Mouse (Mus musculus) megakaryocyte, embryonic 14.5 days (primary cell): ENCODE results near the gene Slc26a3. TPM values are rescaled to one million over a fixed set of nuclear protein-coding genes. Genes with fewer than 3 reads are reported as not detected.

Source experiments
- H3K27me3 ChIP-seq: replicated peaks from 2 replicates; pipeline ENCODE3; 2012; ENCODE audit warnings: inconsistent platforms
- H3K36me3 ChIP-seq: replicated peaks from 2 replicates; pipeline ENCODE3; 2012; ENCODE audit warnings: low read length, inconsistent platforms, mixed read lengths
- H3K4me1 ChIP-seq: 2 replicates; pipeline ENCODE4 v1.6.1; 2012; ENCODE audit warnings: inconsistent platforms
- H3K4me3 ChIP-seq: replicated peaks from 2 replicates; pipeline ENCODE3; 2012; ENCODE audit warnings: moderate library complexity, mild to moderate bottlenecking, inconsistent platforms
- H3K9me3 ChIP-seq: 2 replicates; pipeline ENCODE4 v1.6.1; 2012; ENCODE audit warnings: inconsistent platforms
- FLI1 ChIP-seq: IDR thresholded peaks from 2 replicates; pipeline ENCODE4 v1.6.1; 2012; ENCODE audit warnings: low read length, inconsistent platforms, mixed read lengths
- GATA1 ChIP-seq: IDR thresholded peaks from 3 replicates; pipeline ENCODE4 v1.6.1; 2012; ENCODE audit warnings: mixed read lengths, low read length, inconsistent platforms, borderline replicate concordance
- polyA plus RNA-seq: library from polyadenylated mRNA; stranded (reverse); fragments of >175 nt; gene quantifications from 2 replicates; pipeline ENCODE4 v1.2.3, GENCODE M21; 2012; ENCODE audit warnings: low replicate concordance; ENCODE audit not compliant: insufficient read depth

Gene Slc26a3
- not detected in 2 replicates for polyA plus RNA-seq

DNA sequence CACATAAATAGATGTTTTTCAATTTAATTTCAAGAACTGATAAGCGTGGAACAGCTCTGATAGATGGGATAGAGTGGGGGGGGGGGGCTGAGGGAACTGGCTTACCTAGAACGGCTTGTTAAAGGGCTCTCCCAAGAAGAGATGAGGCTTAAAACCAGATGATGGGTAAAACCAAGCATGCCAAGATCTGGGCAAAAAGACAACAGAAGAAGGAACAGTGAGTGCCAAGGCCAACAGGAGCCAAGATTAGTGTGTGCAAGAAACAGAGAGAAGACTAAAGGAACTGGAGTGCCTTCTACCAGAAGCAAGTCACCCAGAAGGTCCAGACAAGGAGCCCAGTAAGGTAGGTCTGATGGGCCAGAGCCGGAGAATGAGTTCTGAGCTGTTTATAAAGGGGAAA, at the start of gene Slc26a3:
TSS of gene Slc26a3 (plus strand) at position 301 of the 400 bp plus-strand sequence.
- no peaks in the 10 kb centered on the region for H3K36me3 ChIP-seq
- no peaks in the 10 kb centered on the region for H3K9me3 ChIP-seq
- no peak for TF ChIP-seq GATA1
- no peak for TF ChIP-seq FLI1
- H3K4me3 ChIP-seq: no peak within 1 kb of the TSS
- peaks cover 4% of the 10 kb centered on the region; the same call in 1 of the 2 replicates for H3K4me1 ChIP-seq
- H3K27me3 ChIP-seq: no peaks in the 10 kb centered on the region

GRCm38 (mm10) chr12:31350191-31350943, 40.3 kb upstream of the Slc26a3 start:
- peaks cover 10% of the 10 kb centered on the region; the same call in 1 of the 2 replicates for H3K9me3 ChIP-seq
- peak overlapping the region; percentile 100 for H3K4me3 ChIP-seq
- peaks cover 31% of the 10 kb centered on the region for H3K36me3 ChIP-seq
- no peak for TF ChIP-seq GATA1
- TF ChIP-seq FLI1: no peak
- H3K27me3 ChIP-seq: no peaks in the 10 kb centered on the region
- peaks cover 25% of the 10 kb centered on the region for H3K4me1 ChIP-seq

DNA sequence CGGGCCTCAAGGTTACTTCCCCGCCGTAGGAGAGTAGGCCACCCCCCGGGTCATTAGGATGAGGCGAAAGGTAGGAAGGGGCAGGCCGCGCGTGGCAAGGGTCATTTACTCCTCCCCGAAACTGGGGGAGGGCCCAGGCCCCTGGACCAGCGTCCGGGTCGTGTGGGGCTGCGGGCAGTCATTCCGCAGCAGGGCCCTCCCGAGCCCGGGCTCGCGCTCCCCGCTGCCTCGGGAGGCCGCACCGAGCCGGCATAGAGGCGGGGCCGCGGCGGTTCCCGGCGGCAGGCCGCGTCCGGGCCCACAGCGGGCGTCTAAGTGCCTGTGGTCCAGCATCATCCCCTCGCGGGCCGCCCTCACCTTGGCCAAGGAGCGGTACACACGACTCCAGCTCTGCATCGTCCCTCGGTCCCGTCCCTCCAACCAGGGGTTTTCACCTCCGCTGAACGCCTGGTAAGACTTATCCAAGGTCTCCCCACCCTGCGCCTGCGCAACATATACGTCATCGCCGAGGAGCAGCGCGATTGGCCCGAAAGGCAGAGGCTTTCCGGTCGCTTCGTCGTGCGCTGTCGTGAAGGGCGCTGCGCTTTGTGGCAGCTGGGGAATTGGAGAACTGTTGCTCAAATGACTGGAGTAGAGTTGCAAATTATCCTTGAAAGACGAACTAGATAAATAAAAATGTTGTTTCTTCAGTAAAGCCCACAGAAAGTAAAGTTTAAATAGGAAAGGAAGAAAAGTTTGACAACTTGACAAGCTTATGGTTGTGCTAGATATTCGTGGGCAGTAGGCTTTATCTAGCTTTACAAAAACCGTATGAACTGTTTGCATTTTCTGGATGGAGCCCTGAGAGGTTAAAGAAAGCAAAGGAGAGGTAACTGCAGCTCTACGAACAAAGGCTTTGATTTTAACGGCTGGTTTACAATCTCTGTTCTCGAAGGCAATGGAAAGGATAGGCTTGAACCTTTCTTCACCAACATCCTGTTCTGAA, 39.4 kb upstream of the Slc26a3 start, which contains the start of gene Dld:
TSS of gene Dld (minus strand) at position 510 of the 985 bp plus-strand sequence.
- Histone ChIP-seq H3K9me3 (peaks cover 16% of the 10 kb centered on the region), H3K4me1 (peaks cover 25% of the 10 kb centered on the region), H3K36me3 (peaks cover 27% of the 10 kb centered on the region), H3K4me3 (peak within 1 kb of the TSS; percentile 100), H3K27me3 (no peaks in the 10 kb centered on the region)
- TF ChIP-seq FLI1 (no peak), GATA1 (no peak)

DNA sequence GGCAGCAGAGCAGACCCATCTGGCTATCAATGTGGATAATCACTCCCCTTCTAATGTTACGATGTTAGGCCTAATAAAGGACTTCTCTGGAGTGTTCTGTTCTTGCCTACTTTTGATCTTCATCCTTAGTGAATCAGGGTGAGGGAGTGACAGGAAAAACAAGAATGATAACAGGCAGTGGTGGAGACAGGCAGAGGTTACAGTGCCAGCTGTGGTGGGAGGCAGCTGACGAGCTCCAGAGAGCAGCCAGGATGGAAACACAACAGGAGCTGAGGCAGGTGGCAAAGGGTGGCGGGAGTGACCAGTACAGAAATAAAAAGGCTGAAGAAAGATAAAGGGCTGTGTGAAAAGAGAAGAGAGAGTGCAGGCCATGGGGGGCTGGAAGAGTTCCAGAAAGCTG, 24.2 kb upstream of the Slc26a3 start:
- Histone ChIP-seq H3K9me3 (no peaks in the 10 kb centered on the region), H3K36me3 (no peaks in the 10 kb centered on the region), H3K27me3 (no peaks in the 10 kb centered on the region), H3K4me1 (no peaks in the 10 kb centered on the region), H3K4me3 (no peak overlapping the region)
- TF ChIP-seq GATA1 (no peak), FLI1 (no peak)

DNA sequence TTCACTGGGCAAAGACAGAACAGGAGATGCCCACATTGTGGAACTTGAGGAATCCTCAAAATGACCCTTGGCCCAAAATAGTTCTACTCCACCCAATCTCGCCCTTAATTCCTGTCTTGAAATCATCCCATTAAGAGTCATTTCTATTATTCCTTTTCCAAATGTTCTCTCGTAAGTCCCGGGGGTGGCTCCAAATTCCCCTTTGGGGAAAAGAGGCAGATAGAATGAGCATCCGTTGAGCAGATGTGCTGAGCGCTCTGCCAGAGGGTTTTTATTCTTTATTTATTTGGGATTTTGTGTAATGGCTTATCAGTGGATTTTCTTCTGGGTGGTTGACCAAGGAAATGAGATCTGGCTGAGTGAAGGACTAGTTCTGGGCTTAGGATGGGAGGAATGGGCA, 22.9 kb upstream of the Slc26a3 start:
- H3K4me3 ChIP-seq: no peak overlapping the region
- no peaks in the 10 kb centered on the region for H3K9me3 ChIP-seq
- no peak for TF ChIP-seq GATA1
- TF ChIP-seq FLI1: no peak
- H3K4me1 ChIP-seq: no peaks in the 10 kb centered on the region
- no peaks in the 10 kb centered on the region for H3K27me3 ChIP-seq
- H3K36me3 ChIP-seq: no peaks in the 10 kb centered on the region

GRCm38 (mm10) chr12:31369118-31369517, 21.6 kb upstream of the Slc26a3 start:
- Histone ChIP-seq H3K4me3 (no peak overlapping the region), H3K4me1 (no peaks in the 10 kb centered on the region), H3K9me3 (no peaks in the 10 kb centered on the region), H3K27me3 (no peaks in the 10 kb centered on the region), H3K36me3 (no peaks in the 10 kb centered on the region)
- TF ChIP-seq GATA1 (no peak), FLI1 (no peak)

DNA sequence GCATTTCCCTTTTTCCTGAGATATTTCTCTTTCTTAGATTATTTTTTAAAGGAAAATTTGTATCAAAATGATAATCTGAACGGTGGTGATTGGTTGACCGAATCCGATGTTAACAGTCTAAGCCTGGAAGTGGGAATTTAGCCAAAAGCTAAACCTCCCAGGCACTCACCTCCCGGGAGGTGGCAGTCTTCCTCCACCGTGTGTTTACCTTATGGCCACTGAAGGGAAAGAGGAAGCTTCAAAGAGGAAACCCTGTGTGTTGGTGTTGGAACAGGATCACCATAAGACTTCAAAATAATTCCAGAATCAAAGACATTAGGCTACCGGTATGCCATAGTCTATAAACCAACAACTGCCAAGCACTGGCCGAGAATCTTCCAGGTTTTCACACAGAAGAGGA, 21.0 kb upstream of the Slc26a3 start:
- Histone ChIP-seq H3K4me3 (no peak overlapping the region), H3K27me3 (no peaks in the 10 kb centered on the region), H3K4me1 (peaks cover 5% of the 10 kb centered on the region), H3K36me3 (no peaks in the 10 kb centered on the region), H3K9me3 (no peaks in the 10 kb centered on the region)
- TF ChIP-seq FLI1 (no peak), GATA1 (no peak)

GRCm38 (mm10) chr12:31374603-31375282, 15.9 kb upstream of the Slc26a3 start:
- TF ChIP-seq FLI1: no peak
- no peak for TF ChIP-seq GATA1
- H3K4me3 ChIP-seq: peak overlapping the region; percentile 69
- H3K27me3 ChIP-seq: no peaks in the 10 kb centered on the region
- H3K36me3 ChIP-seq: no peaks in the 10 kb centered on the region
- H3K9me3 ChIP-seq: no peaks in the 10 kb centered on the region
- H3K4me1 ChIP-seq: peaks cover 28% of the 10 kb centered on the region

DNA sequence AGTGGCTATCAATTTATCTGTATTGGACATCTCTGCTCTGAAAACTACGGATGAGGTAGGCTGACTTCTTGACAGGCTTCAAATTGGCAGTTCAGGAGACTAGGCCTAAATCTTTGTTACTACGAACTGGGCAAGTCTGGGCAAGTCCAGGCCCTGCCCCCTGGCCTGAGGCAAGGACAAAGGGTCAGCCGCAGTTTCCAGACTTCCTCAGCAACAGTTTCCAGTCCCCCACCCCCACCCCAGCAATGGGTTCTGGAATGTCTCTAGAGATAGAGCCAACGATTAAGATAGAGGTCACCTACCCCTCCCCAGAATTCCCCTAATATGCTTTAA, 15.4 kb upstream of the Slc26a3 start:
- Histone ChIP-seq H3K27me3 (no peaks in the 10 kb centered on the region), H3K4me3 (no peak overlapping the region), H3K9me3 (no peaks in the 10 kb centered on the region), H3K36me3 (no peaks in the 10 kb centered on the region), H3K4me1 (peaks cover 28% of the 10 kb centered on the region)
- TF ChIP-seq GATA1: no peak
- TF ChIP-seq FLI1: no peak
